Mouse (Mus musculus) heart, embryonic 14.5 days (tissue): ENCODE data around the gene Srrd. TPM values are rescaled to one million over a fixed set of nuclear protein-coding genes. Genes with fewer than 3 reads are reported as not detected.
A peak's percentile ranks its signal among the peaks of the same experiment; 100 is the strongest.

Source experiments
- ATAC-seq: fragments of 200-750 bp; cut with Nextera tagmentation; 2 replicates; pipeline ENCODE4 v1.8.0; 2017; ENCODE audit warnings: low read depth, moderate TSS enrichment; ENCODE audit not compliant: insufficient number of reproducible peaks, insufficient read depth, low FRiP score
- H3K27ac ChIP-seq, 2 experiments: fragments of 200-500 bp in 1 of 2; fragments of 300-500 bp in 1 of 2; sonication (generic) in 1 of 2; replicated peaks in 1 of 2; 2 replicates each; pipeline ENCODE4 v1.5.1; 2012 to 2014; ENCODE audit warnings: low read depth in 2 of 2, low read length in 2 of 2, control low read depth in 1 of 2, mild to moderate bottlenecking in 1 of 2, mixed read lengths in 1 of 2; ENCODE audit not compliant: control insufficient read depth in 1 of 2, insufficient read depth in 1 of 2
- H3K27me3 ChIP-seq: fragments of 300-500 bp; sonication (generic); 2 replicates; pipeline ENCODE4 v1.6.1; 2014; ENCODE audit warnings: mild to moderate bottlenecking, low read length, control low read depth; ENCODE audit not compliant: control insufficient read depth, insufficient read depth
- H3K36me3 ChIP-seq: fragments of 300-500 bp; sonication (generic); 2 replicates; pipeline ENCODE4 v1.6.1; 2014; ENCODE audit warnings: mild to moderate bottlenecking, control low read depth, low read length, mixed read lengths; ENCODE audit not compliant: control insufficient read depth, insufficient read depth
- H3K4me1 ChIP-seq, 2 experiments: fragments of 200-500 bp in 1 of 2; fragments of 300-500 bp in 1 of 2; sonication (generic) in 1 of 2; 2 replicates each; pipeline ENCODE4 v1.6.1; 2012 to 2014; ENCODE audit warnings: low read length in 2 of 2, control low read depth in 1 of 2, mixed read lengths in 1 of 2; ENCODE audit not compliant: control insufficient read depth in 2 of 2, insufficient read depth in 2 of 2
- H3K4me2 ChIP-seq: fragments of 300-500 bp; sonication (generic); 2 replicates; pipeline ENCODE4 v1.6.1; 2014; ENCODE audit warnings: mild to moderate bottlenecking, low read length
- H3K4me3 ChIP-seq, 2 experiments: fragments of 200-500 bp in 1 of 2; fragments of 300-500 bp in 1 of 2; sonication (generic) in 1 of 2; 2 replicates each; pipeline ENCODE4 v1.5.1; 2012 to 2014; ENCODE audit warnings: low read length in 2 of 2, mild to moderate bottlenecking in 2 of 2, control low read depth in 1 of 2, low read depth in 1 of 2, moderate library complexity in 1 of 2; ENCODE audit not compliant: control insufficient read depth in 1 of 2, insufficient read depth in 1 of 2
- H3K9ac ChIP-seq: fragments of 300-500 bp; sonication (generic); 2 replicates; pipeline ENCODE4 v1.6.1; 2014; ENCODE audit warnings: mild to moderate bottlenecking, low read length
- H3K9me3 ChIP-seq: fragments of 300-500 bp; sonication (generic); 2 replicates; pipeline ENCODE4 v1.6.1; 2016; ENCODE audit warnings: low read length, control low read depth; ENCODE audit not compliant: control insufficient read depth
- WGBS: fragments of 180-500 bp; shearing (Covaris S2); extraction: QIAGEN DNeasy Blood & Tissue Kit; methylation state at CpG from one replicate; pipeline ENCODE4 v1.1.7; 2014; 5-methylcytosine and 5-hydroxymethylcytosine counted together
- polyA plus RNA-seq: library from polyadenylated mRNA; unstranded; fragments of >200 nt; fragmentation: Nextera tagmentation; extraction: Ambion mirVana; gene quantifications from 2 replicates; pipeline ENCODE4 v1.2.1, GENCODE M21; 2014

Srrd gene
- polyA plus RNA-seq, 1 experiment from 2014 or later, result 25.4 TPM

DNA sequence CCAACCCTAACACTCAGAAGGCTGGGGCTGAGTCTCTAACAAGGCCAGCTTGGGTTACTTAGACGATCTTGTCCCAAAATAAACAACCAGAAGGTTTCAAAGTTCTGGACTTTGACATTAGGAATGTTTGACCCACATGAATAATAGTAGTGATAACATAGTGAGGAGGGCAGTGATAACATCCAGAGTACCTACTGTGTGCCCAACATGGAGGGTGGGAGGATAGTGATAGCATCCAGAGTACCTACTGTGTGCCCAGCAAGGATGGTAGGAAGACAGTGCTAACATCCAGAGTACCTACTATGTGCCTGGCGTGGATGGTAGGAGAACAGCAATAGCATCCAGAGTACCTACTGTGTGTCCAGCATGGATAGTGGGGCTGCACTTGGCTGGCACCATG, 49.0 kb downstream of the Srrd start:
- Histone ChIP-seq H3K4me2 (no peak overlapping the region), H3K27ac (no peak overlapping the region), H3K27me3 (no peaks in the 10 kb centered on the region), H3K4me3 (no peak overlapping the region), H3K36me3 (no peaks in the 10 kb centered on the region), H3K9me3 (no peaks in the 10 kb centered on the region), H3K4me1 (peaks cover 19 to 45% of the 10 kb centered on the region in 2 experiments), H3K9ac (no peak overlapping the region)
- 59% methylated on average over 2 of the region's 2 CpGs for WGBS
- no peak for ATAC-seq

DNA sequence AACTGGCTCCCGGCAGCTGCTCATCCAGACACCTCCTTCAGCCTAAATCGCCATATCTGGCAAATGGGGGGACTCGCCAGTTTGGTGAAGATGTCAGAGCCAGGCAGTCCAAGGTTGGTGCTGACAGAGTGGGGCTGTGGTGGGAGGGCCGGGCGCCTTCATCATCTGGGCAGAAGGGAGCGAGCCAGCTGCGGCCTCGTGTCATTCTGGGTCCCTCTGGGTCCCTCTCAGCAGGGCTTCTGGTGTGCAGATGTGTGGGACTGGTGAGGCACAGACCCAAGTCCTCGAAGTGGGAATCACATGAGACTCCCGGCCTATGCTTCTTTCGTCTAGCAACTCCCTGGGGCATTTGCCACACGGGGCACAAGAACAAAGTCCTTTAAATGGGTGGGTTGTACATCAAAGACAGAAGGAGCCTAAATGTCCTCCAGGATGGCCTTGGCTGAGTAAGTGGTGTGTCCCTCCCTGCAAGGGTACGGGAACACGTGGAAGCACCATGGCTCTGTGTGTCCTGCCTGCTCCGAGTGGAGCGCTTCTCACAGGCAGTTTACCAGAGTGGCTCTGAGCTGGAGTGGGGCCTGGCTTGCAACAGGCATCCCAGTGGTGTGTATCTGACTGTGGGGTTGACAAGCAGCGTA, 50.4 kb downstream of the Srrd start:
- H3K27me3 ChIP-seq, result no peaks in the 10 kb centered on the region
- no peaks in the 10 kb centered on the region for H3K9me3 ChIP-seq
- no peak overlapping the region for H3K27ac ChIP-seq
- H3K4me2 ChIP-seq, result no peak overlapping the region
- no peak overlapping the region for H3K9ac ChIP-seq
- no peaks in the 10 kb centered on the region for H3K36me3 ChIP-seq
- no peak overlapping the region for H3K4me3 ChIP-seq
- H3K4me1 ChIP-seq, result peaks cover 15 to 46% of the 10 kb centered on the region in 2 experiments
- WGBS, result 80% methylated on average over 17 of the region's 17 CpGs
- ATAC-seq, result no peak

DNA sequence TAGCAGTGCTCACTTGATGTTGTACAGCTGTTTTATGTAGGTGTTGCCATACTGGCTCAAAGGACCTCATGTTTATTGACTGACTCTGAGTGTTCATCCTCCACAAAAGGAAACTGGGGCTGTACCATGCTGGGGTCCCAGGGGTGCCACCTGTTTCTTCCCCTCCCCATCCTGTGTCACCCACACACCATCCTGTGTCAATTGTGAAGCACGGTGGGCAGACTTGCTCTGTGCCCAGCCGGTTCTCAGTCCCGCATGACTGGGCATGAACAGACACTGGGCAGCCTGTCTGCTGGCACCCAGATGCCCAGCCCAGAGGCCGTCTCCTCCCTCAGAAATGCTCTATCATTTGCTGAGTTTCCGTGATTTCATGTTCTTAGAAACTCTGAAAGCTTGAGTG, 51.0 kb downstream of the Srrd start:
- no peaks in the 10 kb centered on the region for H3K9me3 ChIP-seq
- H3K4me1 ChIP-seq, result peaks cover 11 to 45% of the 10 kb centered on the region in 2 experiments
- no peaks in the 10 kb centered on the region for H3K36me3 ChIP-seq
- ATAC-seq, result no peak
- no peak overlapping the region for H3K9ac ChIP-seq
- WGBS, result 95% methylated on average over 5 of the region's 5 CpGs
- no peak overlapping the region for H3K4me2 ChIP-seq
- H3K27ac ChIP-seq, result no peak overlapping the region
- no peaks in the 10 kb centered on the region for H3K27me3 ChIP-seq
- H3K4me3 ChIP-seq, result no peak overlapping the region

DNA sequence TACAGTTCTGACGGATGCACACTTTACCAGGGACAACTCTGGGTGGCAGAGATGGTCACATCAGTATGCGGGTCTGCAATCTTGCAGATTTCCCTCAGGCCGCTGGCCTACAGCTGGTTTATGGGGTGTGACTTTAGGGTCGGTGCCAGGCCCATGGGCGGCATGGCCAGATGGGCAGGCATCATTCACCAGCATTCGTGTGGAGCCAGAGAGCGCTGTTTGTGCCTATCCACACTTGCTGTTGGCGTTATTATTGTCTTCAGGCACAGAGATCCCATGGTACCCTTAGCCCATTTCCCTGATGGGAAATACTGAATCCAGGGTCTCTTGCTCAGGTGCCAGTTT, 52.3 kb downstream of the Srrd start:
- Histone ChIP-seq H3K4me1 (peaks cover 8 to 40% of the 10 kb centered on the region in 2 experiments; a peak in 3 of 4 replicates), H3K27ac (no peak overlapping the region), H3K4me3 (no peak overlapping the region), H3K9ac (no peak overlapping the region), H3K4me2 (peak overlapping the region; percentile 1), H3K27me3 (no peaks in the 10 kb centered on the region), H3K36me3 (no peaks in the 10 kb centered on the region), H3K9me3 (no peaks in the 10 kb centered on the region)
- 85% methylated on average over 8 of the region's 8 CpGs for WGBS
- ATAC-seq, result no peak

DNA sequence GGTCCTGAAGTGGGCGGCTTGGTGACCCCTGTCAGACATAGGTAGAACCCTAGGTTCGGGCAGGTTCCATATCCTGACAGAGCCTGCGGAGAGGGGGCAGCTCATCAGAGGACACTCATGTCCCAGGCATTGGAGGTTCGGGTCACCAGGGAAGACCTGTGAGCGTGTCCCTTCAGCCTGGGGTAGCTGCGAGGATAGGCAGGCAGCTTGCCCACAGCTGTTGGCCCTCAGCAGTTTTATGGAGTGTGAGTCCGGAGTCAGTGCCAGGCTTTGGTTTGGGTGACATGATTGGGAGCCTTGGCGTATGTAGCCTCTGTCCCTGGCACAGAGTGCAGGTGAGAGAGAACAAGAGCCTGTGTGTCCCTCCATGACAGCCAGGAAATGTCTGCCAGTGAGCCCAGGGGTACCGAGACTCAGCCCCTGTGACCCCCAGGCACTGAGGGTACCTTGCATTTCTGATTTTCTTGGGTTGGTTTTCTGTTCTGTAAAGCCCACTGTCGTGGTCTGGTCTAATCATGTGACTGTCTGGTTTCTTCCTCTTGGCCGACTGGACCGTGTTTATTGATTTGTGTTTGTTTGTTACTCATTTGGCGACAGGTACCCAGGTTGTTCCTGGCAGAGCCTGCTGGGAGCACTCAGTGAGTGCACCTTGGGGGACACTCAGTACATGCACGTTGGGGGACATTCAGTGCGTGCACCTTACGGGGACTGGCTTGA, 52.9 kb downstream of the Srrd start:
- ATAC-seq, result no peak
- H3K27ac ChIP-seq, result no peak overlapping the region
- no peak overlapping the region for H3K9ac ChIP-seq
- peaks cover 9 to 40% of the 10 kb centered on the region in 2 experiments for H3K4me1 ChIP-seq
- H3K36me3 ChIP-seq, result no peaks in the 10 kb centered on the region
- no peaks in the 10 kb centered on the region for H3K27me3 ChIP-seq
- H3K4me3 ChIP-seq, result peak overlapping the region in 1 of 2 experiments; percentile 7; a peak in 1 of 4 replicates
- no peaks in the 10 kb centered on the region for H3K9me3 ChIP-seq
- 79% methylated on average over 16 of the region's 16 CpGs for WGBS
- peak overlapping the region; percentile 1 for H3K4me2 ChIP-seq

DNA sequence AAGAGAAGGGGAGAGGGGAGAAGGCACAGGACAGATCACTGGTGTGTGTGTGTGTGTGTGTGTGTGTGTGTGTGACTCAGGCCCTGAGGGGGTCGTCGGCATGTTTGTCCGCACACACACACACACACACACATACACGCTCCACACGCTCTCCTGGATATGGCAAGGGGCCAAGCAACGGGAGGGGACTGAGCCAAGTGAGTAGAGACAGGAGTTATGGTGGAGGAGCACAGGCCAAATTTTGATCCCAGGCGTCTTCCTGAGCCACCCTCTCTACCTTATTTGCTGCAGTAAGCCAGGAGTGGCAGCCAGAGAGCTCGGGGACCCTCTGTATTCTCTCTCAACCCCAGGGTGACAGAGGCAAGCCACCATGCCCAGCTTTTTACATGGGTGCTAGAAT, 53.6 kb downstream of the Srrd start:
- 44% methylated on average over 8 of the region's 8 CpGs for WGBS
- Histone ChIP-seq H3K27me3 (no peaks in the 10 kb centered on the region), H3K27ac (no peak overlapping the region), H3K4me1 (peaks cover 12 to 44% of the 10 kb centered on the region in 2 experiments), H3K4me2 (peak overlapping the region; percentile 1; the same call in 1 of the 2 replicates), H3K9ac (0 out of 2 replicates have a peak overlapping the region, but pooled peaks have one; percentile 25), H3K4me3 (peak overlapping the region; percentile 7 to 12; a peak in 1 of 4 replicates), H3K36me3 (no peaks in the 10 kb centered on the region), H3K9me3 (no peaks in the 10 kb centered on the region)
- no peak for ATAC-seq

DNA sequence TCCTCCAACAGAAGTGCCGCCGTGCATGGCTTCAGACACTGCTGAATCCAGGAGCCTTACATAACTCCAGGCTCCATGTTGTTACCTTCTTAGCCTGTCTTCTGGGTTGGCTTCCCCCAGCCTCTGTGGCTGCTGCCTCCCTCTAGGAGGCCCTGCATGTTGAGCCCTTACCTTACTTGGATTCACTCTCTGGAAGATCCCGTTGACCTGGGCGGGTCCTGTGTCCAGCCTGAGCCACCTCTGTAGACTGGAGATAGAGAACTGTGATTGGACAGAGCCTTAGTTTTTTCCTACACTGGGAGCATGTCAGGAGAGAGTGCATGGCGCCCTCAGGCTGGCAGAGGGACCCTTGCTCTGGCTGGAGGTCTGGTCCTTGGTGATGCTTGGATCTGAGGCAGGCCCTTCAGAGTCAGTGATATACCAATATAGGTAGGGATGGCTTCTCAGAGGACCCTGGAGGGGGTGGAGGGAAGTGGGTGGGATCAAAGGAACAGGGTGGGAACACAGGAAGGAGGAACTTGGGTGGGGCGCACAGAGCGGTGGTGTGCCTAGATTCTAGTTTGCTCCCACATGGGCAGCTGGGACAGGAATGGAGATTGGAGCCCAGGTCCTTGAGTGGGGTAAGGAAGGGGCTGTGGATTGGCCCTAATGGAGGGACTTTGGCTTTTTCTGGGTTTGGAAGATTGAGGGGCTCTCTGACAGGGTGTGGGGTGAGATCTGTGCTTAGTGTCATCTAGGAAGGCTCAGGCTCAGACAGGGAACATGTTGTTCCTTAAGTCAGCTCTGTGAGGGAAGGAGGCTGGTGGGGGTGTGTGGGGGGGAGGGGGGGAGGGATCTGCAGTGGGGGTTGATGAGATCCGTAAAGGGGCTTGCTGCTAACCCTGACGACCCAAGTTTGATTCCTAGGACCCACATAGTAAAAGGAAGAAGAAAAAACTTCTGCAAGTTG, 54.4 kb downstream of the Srrd start:
- ATAC-seq, result no peak
- H3K4me2 ChIP-seq, result peak overlapping the region; percentile 29
- peaks cover 15 to 49% of the 10 kb centered on the region in 2 experiments for H3K4me1 ChIP-seq
- no peaks in the 10 kb centered on the region for H3K36me3 ChIP-seq
- H3K9me3 ChIP-seq, result no peaks in the 10 kb centered on the region
- peak overlapping the region in 1 of 2 experiments; percentile 19; a peak in 1 of 4 replicates for H3K27ac ChIP-seq
- WGBS, result 67% methylated on average over 9 of the region's 9 CpGs
- peak overlapping the region in 1 of 2 experiments; percentile 20; a peak in 1 of 4 replicates for H3K4me3 ChIP-seq
- peak overlapping the region; percentile 25; the same call in 1 of the 2 replicates for H3K9ac ChIP-seq
- no peaks in the 10 kb centered on the region for H3K27me3 ChIP-seq
